Mouse (Mus musculus): Measurements from ENCODE around the gene Prkag2.

Gene Prkag2

GRCm38 (mm10) chr5:25100516-25101125 is at the start of gene Prkag2:
TSS of gene Prkag2 (minus strand) at chr5:25100642.
- peak; percentile 42 to 55 for DNase-seq (ENCODE audit: low read depth in 2 of 2, low spot score in 2 of 2)

- no peak for DNase-seq (ENCODE audit: low read depth in 2 of 2, low spot score in 2 of 2)
These were observed 49.0 kb upstream of the Prkag2 start for GRCm38 (mm10) chr5:25149331-25149965.

- no peak for DNase-seq (ENCODE audit: low read depth in 2 of 2, low spot score in 2 of 2)
These were observed 46.3 kb upstream of the Prkag2 start for GRCm38 (mm10) chr5:25146705-25147104.

GRCm38 (mm10) chr5:25127865-25128264 is 27.4 kb upstream of the Prkag2 start:
- no peak for DNase-seq (ENCODE audit: low read depth in 2 of 2, low spot score in 2 of 2)

GRCm38 (mm10) chr5:25125884-25126560 is 25.6 kb upstream of the Prkag2 start:
- no peak for DNase-seq (ENCODE audit: low read depth in 2 of 2, low spot score in 2 of 2)

- DNase-seq (ENCODE audit: low read depth in 2 of 2, low spot score in 2 of 2): no peak
These were observed 22.1 kb upstream of the Prkag2 start for GRCm38 (mm10) chr5:25122534-25122933.

GRCm38 (mm10) chr5:25119148-25119547 is 18.7 kb upstream of the Prkag2 start:
- no peak for DNase-seq (ENCODE audit: low read depth in 2 of 2, low spot score in 2 of 2)

GRCm38 (mm10) chr5:25115997-25116396 is 15.6 kb upstream of the Prkag2 start:
- no peak for DNase-seq (ENCODE audit: low read depth in 2 of 2, low spot score in 2 of 2)

- DNase-seq (ENCODE audit: low read depth in 2 of 2, low spot score in 2 of 2): no peak
These were observed 14.8 kb upstream of the Prkag2 start for GRCm38 (mm10) chr5:25115216-25115615.

GRCm38 (mm10) chr5:25114110-25114509 is 13.7 kb upstream of the Prkag2 start:
- no peak for DNase-seq (ENCODE audit: low read depth in 2 of 2, low spot score in 2 of 2)

- DNase-seq (ENCODE audit: low read depth in 2 of 2, low spot score in 2 of 2): no peak
These were observed 9.9 kb upstream of the Prkag2 start for GRCm38 (mm10) chr5:25110314-25110713.

- no peak for DNase-seq (ENCODE audit: low read depth in 2 of 2, low spot score in 2 of 2)
These were observed 5.3 kb upstream of the Prkag2 start for GRCm38 (mm10) chr5:25105748-25106147.

- no peak for DNase-seq (ENCODE audit: low read depth in 2 of 2, low spot score in 2 of 2)
These were observed 683 bp upstream of the Prkag2 start for GRCm38 (mm10) chr5:25101126-25101523.

GRCm38 (mm10) chr5:25100157-25100515 is 306 bp downstream of the Prkag2 start:
- peak in 1 of 2 experiments; percentile 18 for DNase-seq (ENCODE audit: low read depth in 2 of 2, low spot score in 2 of 2)

GRCm38 (mm10) chr5:25099367-25100156 is 880 bp downstream of the Prkag2 start:
- DNase-seq (ENCODE audit: low read depth in 2 of 2, low spot score in 2 of 2): no peak

GRCm38 (mm10) chr5:25097891-25098290 is 2.6 kb downstream of the Prkag2 start:
- no peak for DNase-seq (ENCODE audit: low read depth in 2 of 2, low spot score in 2 of 2)

GRCm38 (mm10) chr5:25096431-25096830 is 4.0 kb downstream of the Prkag2 start:
- DNase-seq (ENCODE audit: low read depth in 2 of 2, low spot score in 2 of 2): no peak

- no peak for DNase-seq (ENCODE audit: low read depth in 2 of 2, low spot score in 2 of 2)
These were observed 7.7 kb downstream of the Prkag2 start for GRCm38 (mm10) chr5:25092630-25093245.

GRCm38 (mm10) chr5:25089258-25089972 is 11.0 kb downstream of the Prkag2 start:
- DNase-seq (ENCODE audit: low read depth in 2 of 2, low spot score in 2 of 2): no peak

GRCm38 (mm10) chr5:25088633-25089032 is 11.8 kb downstream of the Prkag2 start:
- no peak for DNase-seq (ENCODE audit: low read depth in 2 of 2, low spot score in 2 of 2)

- DNase-seq (ENCODE audit: low read depth in 2 of 2, low spot score in 2 of 2): no peak
These were observed 12.3 kb downstream of the Prkag2 start for GRCm38 (mm10) chr5:25088111-25088510.

All from CD8-positive naive resting alpha-beta T cell, adult 2 months (primary cell).